Mouse (Mus musculus) spleen, postnatal 14 days (tissue): ENCODE measurements at regions not wholly inside any gene's neighbourhood (a gene's known extent, or its start where the extent isn't known, plus 50 kb on each side); places are given as distances from the start of the nearest gene placed in this dataset.
"Not testable (repeated sequence)": the region's sequence is repeated elsewhere in the genome, so short reads cannot be mapped to it uniquely, and the experiment has no call there.

Source experiments
- DNase-seq, 2 experiments: peaks; one replicate each; pipeline ENCODE4 v3.0.0; 2021 to 2022; ENCODE audit warnings: low spot score in 2 of 2

GRCm38 (mm10) chr1:152252658-152253267 is 133.7 kb downstream of the Tsen15 start:
- no peak for DNase-seq

DNA sequence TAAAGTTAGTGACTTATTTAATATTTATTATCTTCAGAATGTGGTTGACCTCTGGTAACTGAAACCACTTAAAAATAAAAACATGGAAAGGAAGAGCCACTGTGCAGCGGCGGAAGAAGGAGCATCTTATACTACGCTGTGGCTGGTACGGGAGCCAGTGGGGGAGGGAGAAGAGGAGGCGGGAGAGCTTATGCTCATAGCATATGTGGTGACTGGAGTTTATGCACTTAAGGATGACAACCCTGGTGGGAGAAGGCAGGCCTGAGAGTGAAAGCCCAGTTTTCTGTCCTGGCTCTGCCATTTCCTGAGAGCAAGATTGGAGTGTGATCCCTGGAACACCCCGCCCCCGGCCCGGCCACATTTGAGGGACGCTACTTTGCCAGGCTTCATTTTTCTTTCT is 145.5 kb downstream of the Tsen15 start:
- no peak for DNase-seq

DNA sequence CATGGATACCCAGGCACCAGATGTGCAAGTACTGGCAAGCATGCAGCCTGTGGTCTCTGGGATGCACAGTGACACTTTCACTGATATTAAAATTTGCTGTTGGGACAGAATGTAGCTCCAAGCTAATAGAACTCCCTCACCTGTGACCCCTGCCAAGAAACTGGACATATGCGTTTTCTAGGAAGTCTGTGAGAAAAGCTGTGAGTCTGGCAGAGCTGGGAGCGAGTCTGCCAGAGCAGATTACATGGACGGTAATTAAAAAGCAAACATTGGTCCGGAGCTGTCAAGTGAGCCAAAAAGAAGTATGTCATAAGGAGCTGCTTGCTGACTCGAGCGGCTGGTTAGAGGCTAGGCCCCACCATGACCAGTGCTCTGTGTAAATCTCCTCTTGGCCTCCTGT is 147.1 kb downstream of the Tsen15 start:
- DNase-seq: no peak

GRCm38 (mm10) chr1:152235212-152235792 is 145.4 kb upstream of the 1700025G04Rik start:
- no peak for DNase-seq

DNA sequence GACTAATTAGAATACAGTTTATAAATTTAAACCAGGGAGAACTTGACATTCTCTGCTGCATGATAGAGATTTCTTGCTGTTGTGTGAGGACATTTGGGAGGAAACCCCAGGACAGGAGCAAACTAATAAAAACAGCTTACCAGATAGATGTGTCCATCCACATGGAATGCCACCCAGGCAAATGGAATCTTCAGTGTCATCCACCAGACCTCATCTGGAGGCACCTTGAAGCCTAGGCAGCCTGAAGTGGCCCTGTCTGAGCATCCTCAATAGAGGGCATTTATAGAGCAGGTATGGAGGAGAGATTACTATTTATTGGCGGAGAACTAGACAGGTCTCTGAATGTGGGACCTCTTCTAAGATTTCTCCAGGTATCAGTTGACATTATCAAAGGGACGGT is 144.8 kb upstream of the 1700025G04Rik start:
- DNase-seq: no peak

DNA sequence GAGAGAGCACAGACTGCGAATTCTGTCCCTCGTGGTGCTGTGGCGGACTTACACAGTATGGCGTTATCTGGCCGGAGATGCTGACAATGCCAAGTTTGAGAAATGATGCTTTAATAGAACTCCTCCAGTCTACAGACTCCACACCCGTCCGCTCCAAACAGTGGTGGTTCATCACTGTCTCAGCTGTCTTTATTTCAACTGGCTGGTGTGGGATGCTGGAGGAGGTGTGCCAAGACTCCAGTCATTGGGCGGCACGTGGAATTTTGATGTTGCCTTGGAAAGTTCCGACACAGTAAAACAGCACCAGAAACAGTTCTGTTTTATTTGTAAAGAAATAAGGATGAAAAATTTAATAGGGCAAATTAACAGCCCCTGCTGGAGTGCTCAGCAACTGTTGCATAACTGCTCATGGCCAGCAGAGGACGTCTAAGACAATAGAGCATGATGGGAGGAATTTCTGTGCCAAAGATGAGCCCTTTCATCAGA is 141.8 kb upstream of the 1700025G04Rik start:
- no peak for DNase-seq

GRCm38 (mm10) chr1:152229709-152230108 is 139.8 kb upstream of the 1700025G04Rik start:
- DNase-seq: no peak

GRCm38 (mm10) chr1:152226049-152226448 is 136.1 kb upstream of the 1700025G04Rik start:
- DNase-seq: no peak

DNA sequence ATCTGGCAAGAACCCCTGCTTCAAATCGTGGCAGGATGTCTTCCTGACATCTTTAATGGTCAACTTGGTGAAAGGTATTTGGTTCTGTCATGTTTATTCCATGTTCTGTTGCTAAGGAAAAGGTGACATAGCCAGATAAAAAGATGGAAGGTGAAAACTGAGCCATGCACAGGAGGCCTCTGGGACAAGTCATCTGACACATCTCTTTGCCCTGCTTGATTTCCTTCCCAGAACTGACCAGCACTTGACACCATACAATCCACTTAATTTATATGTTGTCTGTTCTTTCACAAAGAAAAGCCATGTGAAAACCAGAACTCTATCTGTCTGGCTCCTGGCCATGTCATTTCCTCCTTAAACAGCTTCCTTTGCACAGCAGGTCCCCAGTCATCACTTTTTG is 133.7 kb upstream of the 1700025G04Rik start:
- no peak for DNase-seq

DNA sequence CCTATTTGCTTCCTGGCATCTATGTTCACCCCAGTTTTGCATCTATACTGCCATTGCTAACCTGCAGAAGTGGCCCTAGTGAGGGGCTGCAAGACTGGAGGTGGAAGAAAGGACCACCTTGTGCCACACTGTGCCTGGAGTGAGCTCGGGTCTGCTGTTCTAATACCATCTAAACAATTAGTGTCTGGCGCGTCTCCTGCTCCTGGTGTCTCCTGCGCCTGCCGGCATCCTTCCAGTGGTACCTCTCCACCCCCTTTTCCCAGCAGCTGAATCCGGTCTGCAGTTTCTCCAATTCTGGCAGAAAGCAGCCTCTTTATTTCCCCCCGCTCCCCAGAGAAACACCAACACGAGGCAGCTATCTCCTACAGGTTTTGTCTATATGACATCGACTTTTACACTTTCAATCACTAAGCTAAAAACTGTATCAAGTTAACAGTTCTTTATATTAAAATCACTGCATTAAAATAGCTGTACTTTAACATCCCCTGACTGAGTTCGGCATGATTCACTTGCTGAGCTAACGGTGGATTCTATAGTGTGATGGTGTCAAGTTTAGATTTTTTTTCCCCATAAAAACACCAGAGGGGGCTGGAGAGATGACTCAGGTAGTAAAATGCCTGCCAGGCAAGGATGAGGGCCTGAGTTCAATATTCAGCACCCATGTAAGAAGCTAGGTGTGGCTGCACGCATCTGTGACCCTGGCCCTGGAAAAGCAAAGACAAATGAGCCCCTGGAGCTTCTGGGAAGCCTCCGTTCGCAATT is 131.1 kb upstream of the 1700025G04Rik start:
- DNase-seq: no peak

DNA sequence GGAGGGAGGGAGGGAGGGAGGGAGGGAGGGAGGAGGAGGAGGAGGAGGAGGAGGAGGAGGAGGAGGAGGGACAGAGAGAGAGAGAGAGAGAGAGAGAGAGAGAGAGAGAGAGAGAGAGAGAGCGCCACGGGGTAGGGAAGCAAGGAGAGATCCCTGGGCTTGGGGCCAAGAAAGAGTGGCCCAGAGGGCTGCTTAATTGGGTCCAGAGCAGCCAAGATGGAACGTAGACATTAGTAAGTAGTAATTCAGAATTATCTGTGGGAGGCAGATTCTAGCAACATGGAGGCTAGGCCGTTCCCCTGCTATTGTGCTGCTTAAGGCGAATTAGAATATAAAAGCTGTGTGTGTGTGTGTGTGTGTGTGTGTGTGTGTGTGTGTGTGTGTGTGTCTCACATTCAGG is 129.8 kb upstream of the 1700025G04Rik start:
- not testable (repeated sequence) for DNase-seq

DNA sequence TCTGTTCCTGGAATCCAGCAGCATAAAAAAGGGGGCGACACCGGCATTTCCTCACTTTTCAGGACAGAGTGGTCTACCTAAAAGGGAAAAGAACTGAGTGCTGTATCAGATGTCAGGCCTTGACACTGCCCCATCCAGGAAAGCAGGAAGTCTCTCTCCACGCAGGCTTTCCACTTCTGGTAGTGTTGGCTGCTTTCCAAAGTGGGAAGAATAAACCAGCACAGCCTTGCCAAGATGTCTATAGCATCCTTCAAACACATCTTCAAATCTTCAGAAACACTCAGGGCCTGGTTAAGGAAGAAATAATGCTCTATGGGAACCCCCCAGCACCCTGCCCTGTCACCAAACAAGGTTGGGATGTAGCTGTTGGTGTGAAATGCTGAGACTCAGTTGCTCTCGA is 127.5 kb upstream of the 1700025G04Rik start:
- no peak for DNase-seq

GRCm38 (mm10) chr1:152214376-152214775 is 124.5 kb upstream of the 1700025G04Rik start:
- no peak for DNase-seq

GRCm38 (mm10) chr1:152203187-152203586 is 113.3 kb upstream of the 1700025G04Rik start:
- no peak for DNase-seq

- no peak for DNase-seq
These were observed 98.8 kb upstream of the 1700025G04Rik start for GRCm38 (mm10) chr1:152188700-152189099.

- no peak for DNase-seq
These were observed 95.0 kb upstream of the 1700025G04Rik start for GRCm38 (mm10) chr1:152184956-152185355.

GRCm38 (mm10) chr1:152176267-152176970 is 86.5 kb upstream of the 1700025G04Rik start:
- no peak for DNase-seq

- no peak for DNase-seq
These were observed 85.8 kb upstream of the 1700025G04Rik start for GRCm38 (mm10) chr1:152175691-152176090.

DNA sequence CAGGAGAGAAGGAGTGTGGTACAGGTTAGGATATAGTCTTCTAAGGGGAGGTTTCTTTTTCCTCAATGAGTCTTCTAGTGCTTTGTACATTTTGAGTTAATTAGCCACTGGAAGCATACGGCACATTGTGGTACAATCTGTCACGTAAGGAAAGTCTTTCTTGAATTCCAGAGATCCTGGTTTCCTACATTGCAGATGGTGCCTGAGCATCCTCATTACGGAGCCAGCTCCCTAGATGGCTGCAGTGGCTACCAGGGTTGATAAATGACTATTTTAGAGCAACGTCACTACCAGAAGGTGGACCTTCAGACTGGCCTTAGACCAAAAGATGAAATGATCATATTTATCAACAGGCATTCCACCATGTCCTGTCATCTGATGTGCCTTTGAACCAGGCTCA is 84.5 kb upstream of the 1700025G04Rik start:
- no peak for DNase-seq

- DNase-seq: no peak
These were observed 81.3 kb upstream of the 1700025G04Rik start for GRCm38 (mm10) chr1:152171034-152171790.

- no peak for DNase-seq
These were observed 80.7 kb upstream of the 1700025G04Rik start for GRCm38 (mm10) chr1:152170583-152170982.

DNA sequence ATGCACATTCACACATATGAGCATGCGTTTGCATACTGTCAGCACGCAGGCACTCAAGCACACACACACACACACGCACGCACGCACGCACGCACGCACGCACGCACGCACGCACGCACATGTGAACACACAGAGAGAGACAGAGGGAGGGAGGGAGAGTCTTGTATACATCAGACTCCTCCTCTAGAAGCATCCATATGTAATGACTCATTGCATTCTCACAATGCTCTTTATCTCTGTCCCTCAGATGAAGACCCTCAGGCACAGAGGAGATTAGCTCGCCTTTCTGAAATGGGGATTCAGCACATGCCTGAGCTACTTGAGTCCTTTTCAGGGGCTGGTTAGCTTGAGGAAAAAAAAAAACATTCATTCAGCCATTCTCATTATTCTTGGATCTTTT is 79.6 kb upstream of the 1700025G04Rik start:
- DNase-seq: no peak
